Mouse (Mus musculus) heart, adult 9 months (tissue): ENCODE data around the gene Alb.

Experiments used
- DNase-seq, 2 experiments: peaks; one replicate each; pipeline ENCODE4 v3.0.0; 2022; ENCODE audit warnings: low spot score in 2 of 2

Gene Alb

GRCm38 (mm10) chr5:90460619-90461018 is at the start of gene Alb:
TSS of gene Alb (plus strand) at chr5:90460897.
- DNase-seq: no peak

- no peak for DNase-seq
These were observed 46.4 kb upstream of the Alb start for GRCm38 (mm10) chr5:90414142-90414924.

- DNase-seq: no peak
These were observed 45.8 kb upstream of the Alb start for GRCm38 (mm10) chr5:90414925-90415295.

- DNase-seq: no peak
These were observed 36.1 kb upstream of the Alb start for GRCm38 (mm10) chr5:90424625-90425024.

GRCm38 (mm10) chr5:90425191-90425590 is 35.5 kb upstream of the Alb start:
- no peak for DNase-seq

- DNase-seq: no peak
These were observed 29.6 kb upstream of the Alb start for GRCm38 (mm10) chr5:90431053-90431452.

- no peak for DNase-seq
These were observed 21.5 kb upstream of the Alb start for GRCm38 (mm10) chr5:90439157-90439556.

- DNase-seq: no peak
These were observed 13.1 kb upstream of the Alb start for GRCm38 (mm10) chr5:90447577-90447976.

GRCm38 (mm10) chr5:90449961-90450360 is 10.7 kb upstream of the Alb start:
- DNase-seq: no peak

GRCm38 (mm10) chr5:90452711-90453110 is 8.0 kb upstream of the Alb start:
- no peak for DNase-seq

GRCm38 (mm10) chr5:90457241-90457640 is 3.5 kb upstream of the Alb start:
- no peak for DNase-seq

- DNase-seq: no peak
These were observed 2.0 kb upstream of the Alb start for GRCm38 (mm10) chr5:90458727-90459126.

- no peak for DNase-seq
These were observed 6.1 kb downstream of the Alb start for GRCm38 (mm10) chr5:90466806-90467205.

GRCm38 (mm10) chr5:90467245-90467644 is 6.5 kb downstream of the Alb start:
- no peak for DNase-seq

- DNase-seq: no peak
These were observed 10.1 kb downstream of the Alb start for GRCm38 (mm10) chr5:90470836-90471235.

GRCm38 (mm10) chr5:90473902-90474301 is 13.2 kb downstream of the Alb start:
- no peak for DNase-seq

GRCm38 (mm10) chr5:90474369-90474768 is 13.7 kb downstream of the Alb start:
- no peak for DNase-seq

GRCm38 (mm10) chr5:90476741-90477140 is 16.0 kb downstream of the Alb start:
- no peak for DNase-seq

- no peak for DNase-seq
These were observed 16.8 kb downstream of the Alb start for GRCm38 (mm10) chr5:90477308-90478140.

- DNase-seq: no peak
These were observed 18.2 kb downstream of the Alb start for GRCm38 (mm10) chr5:90478886-90479285.

- DNase-seq: no peak
These were observed 24.9 kb downstream of the Alb start for GRCm38 (mm10) chr5:90485597-90485996.

GRCm38 (mm10) chr5:90488323-90488722 is 27.6 kb downstream of the Alb start:
- no peak for DNase-seq

- no peak for DNase-seq
These were observed 29.8 kb downstream of the Alb start, which contains the start of gene Afp for GRCm38 (mm10) chr5:90490518-90490917. TSS of gene Afp (plus strand) at chr5:90490737.
